Mouse (Mus musculus): ENCODE data around the gene Samd4.

- TF ChIP-seq CTCF (IDR thresholded peaks at IDR 0.05; ENCODE audit: borderline replicate concordance, insufficient read depth, low read length) (no peak), POLR2A (IDR thresholded peaks at IDR 0.05; ENCODE audit: low read depth, low read length) (no peak)
Observed at GRCm38 (mm10) chr14:47066901-47067300, 184.2 kb downstream of the Samd4 start.
